Mouse (Mus musculus): Measurements from ENCODE around the gene Spock2. TPM values are rescaled to one million over a fixed set of nuclear protein-coding genes. Genes with fewer than 3 reads are reported as not detected.
"Not testable (repeated sequence)": the region's sequence is repeated elsewhere in the genome, so short reads cannot be mapped to it uniquely, and the experiment has no call there.

The Spock2 gene
- polyA plus RNA-seq, 1 experiment from 2014 or later, result 35.4 TPM

DNA sequence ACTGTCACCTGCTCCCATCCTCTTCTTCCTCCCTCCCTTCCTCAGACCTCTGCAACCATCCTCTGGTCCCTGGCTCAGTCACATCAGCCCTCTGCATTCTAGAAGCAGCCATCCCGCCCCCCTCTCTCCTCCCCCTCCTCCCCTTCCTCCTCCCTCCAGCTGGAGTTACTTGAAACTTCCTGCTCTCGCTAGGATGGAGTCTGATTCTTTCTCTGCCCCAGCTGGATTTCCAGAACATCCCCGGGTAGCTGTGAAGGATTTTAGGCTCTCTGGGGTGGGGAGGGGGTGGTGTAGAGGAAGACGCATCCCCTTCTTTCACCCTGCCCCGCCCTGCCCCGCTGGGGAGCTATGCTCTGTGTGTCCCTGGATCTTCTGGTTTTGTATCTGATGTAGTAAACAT, 27.5 kb downstream of the Spock2 start:
- Histone ChIP-seq H3K4me2 (replicated peaks) (no peak overlapping the region), H3K4me3 (no peak overlapping the region), H3K27me3 (no peaks in the 10 kb centered on the region), H3K27ac (no peak overlapping the region), H3K36me3 (peaks cover 1% of the 10 kb centered on the region), H3K9me3 (replicated peaks) (no peaks in the 10 kb centered on the region), H3K4me1 (peaks cover 4% of the 10 kb centered on the region; the same call in 1 of the 2 replicates), H3K9ac (no peak overlapping the region)
- WGBS, result 34% methylated on average over 6 of the region's 6 CpGs
- ATAC-seq (ENCODE audit: low FRiP score), result no peak

- H3K36me3 ChIP-seq, result no peaks in the 10 kb centered on the region; the same call in none of the 2 replicates
- no peak for ATAC-seq (ENCODE audit: low FRiP score)
- H3K4me1 ChIP-seq, result peaks cover 4% of the 10 kb centered on the region; the same call in 1 of the 2 replicates
- no peak overlapping the region for H3K27ac ChIP-seq
- no peak overlapping the region for H3K9ac ChIP-seq
- no peaks in the 10 kb centered on the region for H3K9me3 ChIP-seq (replicated peaks)
- 54% methylated on average over 9 of the region's 9 CpGs for WGBS
- H3K4me3 ChIP-seq, result no peak overlapping the region
- H3K27me3 ChIP-seq, result no peaks in the 10 kb centered on the region
- no peak overlapping the region for H3K4me2 ChIP-seq (replicated peaks)
Observed at GRCm38 (mm10) chr10:60134201-60134600, 28.2 kb downstream of the Spock2 start.

- 53% methylated on average over 1 of the region's 1 CpGs for WGBS
- ATAC-seq (ENCODE audit: low FRiP score); H3K9ac ChIP-seq; H3K27ac ChIP-seq; H3K27me3 ChIP-seq; H3K4me2 ChIP-seq (replicated peaks); H3K4me3 ChIP-seq; H3K9me3 ChIP-seq (replicated peaks); H3K4me1 ChIP-seq; H3K36me3 ChIP-seq: not testable (repeated sequence)
Observed at GRCm38 (mm10) chr10:60136010-60136409, 30.0 kb downstream of the Spock2 start.

GRCm38 (mm10) chr10:60136935-60137334, 30.9 kb downstream of the Spock2 start:
- no peak for ATAC-seq (ENCODE audit: low FRiP score)
- H3K9ac ChIP-seq, result no peak overlapping the region
- H3K4me3 ChIP-seq, result no peak overlapping the region
- no peaks in the 10 kb centered on the region for H3K27me3 ChIP-seq
- H3K36me3 ChIP-seq, result no peaks in the 10 kb centered on the region; the same call in 1 of the 2 replicates
- peaks cover 4% of the 10 kb centered on the region; the same call in 1 of the 2 replicates for H3K4me1 ChIP-seq
- no peak overlapping the region for H3K27ac ChIP-seq
- no peaks in the 10 kb centered on the region for H3K9me3 ChIP-seq (replicated peaks)
- WGBS, result 77% methylated on average over 7 of the region's 7 CpGs
- no peak overlapping the region for H3K4me2 ChIP-seq (replicated peaks)

- Histone ChIP-seq H3K4me3 (no peak overlapping the region), H3K9ac (no peak overlapping the region), H3K36me3 (no peaks in the 10 kb centered on the region), H3K27ac (no peak overlapping the region), H3K4me1 (peaks cover 2% of the 10 kb centered on the region; the same call in 1 of the 2 replicates), H3K9me3 (replicated peaks) (no peaks in the 10 kb centered on the region), H3K27me3 (no peaks in the 10 kb centered on the region), H3K4me2 (replicated peaks) (no peak overlapping the region)
- 95% methylated on average over 5 of the region's 5 CpGs for WGBS
- ATAC-seq (ENCODE audit: low FRiP score), result no peak
Observed at GRCm38 (mm10) chr10:60138680-60139079, 32.7 kb downstream of the Spock2 start.

DNA sequence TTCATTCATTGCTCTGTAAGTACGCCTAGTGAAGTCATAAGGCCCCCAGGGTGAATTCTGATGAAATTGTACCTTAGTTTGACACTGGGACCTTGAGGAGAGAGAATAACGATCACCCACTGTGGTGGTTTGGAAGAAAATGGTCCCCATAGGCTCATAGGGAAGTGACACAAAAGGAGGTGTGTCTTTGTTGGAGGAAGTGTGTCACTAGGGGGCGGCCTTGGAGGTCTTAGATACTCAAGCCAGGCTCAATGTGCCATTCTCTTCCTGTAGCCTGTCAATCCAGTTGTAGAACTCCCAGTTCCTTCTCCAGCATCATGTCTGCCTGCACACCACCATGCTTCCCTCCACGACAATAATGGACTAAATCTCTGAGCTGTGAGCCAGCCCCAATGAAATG, 34.7 kb downstream of the Spock2 start:
- Histone ChIP-seq H3K9me3 (replicated peaks) (no peaks in the 10 kb centered on the region), H3K4me3 (no peak overlapping the region), H3K4me2 (replicated peaks) (no peak overlapping the region), H3K9ac (no peak overlapping the region), H3K27me3 (no peaks in the 10 kb centered on the region), H3K4me1 (no peaks in the 10 kb centered on the region), H3K36me3 (no peaks in the 10 kb centered on the region), H3K27ac (no peak overlapping the region)
- 88% methylated on average over 4 of the region's 4 CpGs for WGBS
- ATAC-seq (ENCODE audit: low FRiP score), result no peak

DNA sequence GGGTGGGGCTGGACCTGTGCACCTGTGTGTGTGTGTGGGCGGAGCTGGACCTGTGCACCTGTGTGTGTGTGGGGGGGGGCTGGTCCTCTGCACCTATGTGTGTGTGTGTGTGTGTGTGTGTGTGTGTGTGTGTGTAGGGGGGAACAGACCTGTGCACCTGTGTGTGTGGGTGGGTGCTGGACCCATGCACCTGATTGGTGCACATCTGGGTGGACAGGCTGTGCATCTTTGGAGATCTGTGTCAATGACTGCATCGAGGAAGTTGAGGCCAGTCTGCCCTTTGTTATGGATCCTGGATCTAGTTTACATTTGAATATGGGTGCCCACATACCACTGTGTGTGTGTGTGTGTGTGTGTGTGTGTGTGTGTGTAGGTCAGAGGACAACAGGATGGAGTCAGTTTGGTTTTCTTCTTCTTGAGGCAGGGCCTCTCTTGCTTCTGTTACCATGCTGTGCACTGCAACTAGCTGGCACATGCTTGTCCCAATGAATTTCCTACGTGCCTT, 35.7 kb downstream of the Spock2 start:
- Histone ChIP-seq H3K9me3 (replicated peaks) (no peaks in the 10 kb centered on the region), H3K4me1 (no peaks in the 10 kb centered on the region; the same call in 1 of the 2 replicates), H3K9ac (no peak overlapping the region), H3K36me3 (no peaks in the 10 kb centered on the region), H3K27ac (no peak overlapping the region), H3K4me2 (replicated peaks) (no peak overlapping the region), H3K4me3 (no peak overlapping the region), H3K27me3 (no peaks in the 10 kb centered on the region; the same call in 1 of the 2 replicates)
- 96% methylated on average over 3 of the region's 3 CpGs for WGBS
- no peak for ATAC-seq (ENCODE audit: low FRiP score)

GRCm38 (mm10) chr10:60147510-60148047, 41.6 kb downstream of the Spock2 start:
- H3K9ac ChIP-seq; H3K27ac ChIP-seq; H3K27me3 ChIP-seq; H3K36me3 ChIP-seq; H3K9me3 ChIP-seq (replicated peaks); ATAC-seq (ENCODE audit: low FRiP score); H3K4me1 ChIP-seq; H3K4me3 ChIP-seq; H3K4me2 ChIP-seq (replicated peaks): not testable (repeated sequence)
- 68% methylated on average over 10 of the region's 10 CpGs for WGBS

- no peak overlapping the region for H3K9ac ChIP-seq
- H3K4me2 ChIP-seq (replicated peaks), result no peak overlapping the region
- peaks cover 3% of the 10 kb centered on the region; the same call in 1 of the 2 replicates for H3K4me1 ChIP-seq
- no peak overlapping the region for H3K4me3 ChIP-seq
- no peaks in the 10 kb centered on the region; the same call in 1 of the 2 replicates for H3K27me3 ChIP-seq
- 4% methylated on average over 5 of the region's 5 CpGs for WGBS
- H3K36me3 ChIP-seq, result no peaks in the 10 kb centered on the region
- H3K9me3 ChIP-seq (replicated peaks), result no peaks in the 10 kb centered on the region
- peak; percentile 55; the same call in 1 of the 2 replicates for ATAC-seq (ENCODE audit: low FRiP score)
- H3K27ac ChIP-seq, result no peak overlapping the region
Observed at GRCm38 (mm10) chr10:60148087-60148486, 42.1 kb downstream of the Spock2 start.

GRCm38 (mm10) chr10:60151107-60151663, 45.2 kb downstream of the Spock2 start:
- no peak for ATAC-seq (ENCODE audit: low FRiP score)

DNA sequence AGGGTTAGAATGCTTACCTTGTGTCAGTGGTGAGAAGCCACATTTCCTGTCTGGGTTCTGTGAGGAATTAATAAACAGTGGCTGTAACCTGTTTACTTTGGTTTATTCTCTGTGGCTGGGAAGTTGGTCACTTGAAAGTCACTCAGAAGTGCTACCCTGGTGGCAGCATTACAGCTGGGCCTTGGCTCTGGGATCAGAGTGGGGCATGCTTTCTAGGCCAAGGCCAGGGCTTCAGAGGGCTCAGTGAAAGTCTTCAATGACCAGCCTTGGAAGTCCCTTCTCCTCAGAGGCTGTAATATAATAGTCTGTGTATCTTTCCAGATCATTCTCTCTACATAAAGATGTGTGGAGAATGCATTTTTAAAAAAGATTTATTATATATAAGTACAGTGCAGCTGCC, 50.0 kb downstream of the Spock2 start:
- H3K36me3 ChIP-seq, result no peaks in the 10 kb centered on the region
- ATAC-seq (ENCODE audit: low FRiP score), result no peak
- no peaks in the 10 kb centered on the region for H3K27me3 ChIP-seq

More at GRCm38 (mm10) chr10:60151107-60151663, 45.2 kb downstream of the Spock2 start:
- H3K4me3 ChIP-seq, result no peak overlapping the region
- H3K27me3 ChIP-seq, result no peaks in the 10 kb centered on the region; the same call in 1 of the 2 replicates
- WGBS, result 72% methylated on average over 6 of the region's 6 CpGs
- peak overlapping the region; percentile 33; the same call in 1 of the 2 replicates for H3K9ac ChIP-seq
- H3K36me3 ChIP-seq, result no peaks in the 10 kb centered on the region
- H3K27ac ChIP-seq, result no peak overlapping the region
- peaks cover 3% of the 10 kb centered on the region for H3K4me1 ChIP-seq
- no peaks in the 10 kb centered on the region for H3K9me3 ChIP-seq (replicated peaks)
- H3K4me2 ChIP-seq (replicated peaks), result no peak overlapping the region

GRCm38 (mm10) chr10:60158144-60158543, 52.1 kb downstream of the Spock2 start:
- H3K27me3 ChIP-seq, result no peaks in the 10 kb centered on the region
- ATAC-seq (ENCODE audit: low FRiP score), result no peak
- no peak overlapping the region for H3K4me3 ChIP-seq
- H3K9ac ChIP-seq, result no peak overlapping the region
- no peak overlapping the region for H3K4me2 ChIP-seq (replicated peaks)
- no peaks in the 10 kb centered on the region; the same call in 1 of the 2 replicates for H3K4me1 ChIP-seq
- no peaks in the 10 kb centered on the region for H3K36me3 ChIP-seq
- WGBS, result 89% methylated on average over 3 of the region's 3 CpGs
- H3K9me3 ChIP-seq (replicated peaks), result no peaks in the 10 kb centered on the region
- H3K27ac ChIP-seq, result no peak overlapping the region

More for the DNA sequence above, 50.0 kb downstream of the Spock2 start:
- Histone ChIP-seq H3K9ac (no peak overlapping the region), H3K4me1 (peaks cover 3% of the 10 kb centered on the region), H3K4me3 (no peak overlapping the region), H3K27ac (no peak overlapping the region), H3K4me2 (replicated peaks) (no peak overlapping the region), H3K9me3 (replicated peaks) (no peaks in the 10 kb centered on the region)

GRCm38 (mm10) chr10:60161397-60161796, 55.4 kb downstream of the Spock2 start:
- H3K27me3 ChIP-seq; H3K9me3 ChIP-seq (replicated peaks); H3K9ac ChIP-seq; H3K4me2 ChIP-seq (replicated peaks); H3K4me3 ChIP-seq; H3K27ac ChIP-seq; H3K36me3 ChIP-seq; H3K4me1 ChIP-seq; ATAC-seq (ENCODE audit: low FRiP score): not testable (repeated sequence)
- 67% methylated on average over 3 of the region's 3 CpGs for WGBS

All from hindbrain, embryonic 12.5 days (tissue).